Mouse (Mus musculus): Measurements from ENCODE around the gene Ssna1. TPM values are rescaled to one million over a fixed set of nuclear protein-coding genes. Genes with fewer than 3 reads are reported as not detected.

Ssna1 gene
- polyA plus RNA-seq, 1 experiment from 2014 or later: 157 TPM

- Histone ChIP-seq H3K36me3 (ENCODE audit: control insufficient read depth, insufficient read depth) (no peaks in the 10 kb centered on the region), H3K9me3 (replicated peaks; ENCODE audit: control insufficient read depth, low read length) (no peaks in the 10 kb centered on the region), H3K9ac (ENCODE audit: low read length) (no peak overlapping the region), H3K4me3 (ENCODE audit: low read length) (no peak overlapping the region), H3K27ac (ENCODE audit: low read length) (no peak overlapping the region), H3K4me2 (ENCODE audit: low read depth, low read length) (no peak overlapping the region), H3K27me3 (ENCODE audit: control insufficient read depth, insufficient read depth, low read length) (peaks cover 6% of the 10 kb centered on the region; the same call in 1 of the 2 replicates), H3K4me1 (ENCODE audit: control insufficient read depth, insufficient read depth, low read length) (no peaks in the 10 kb centered on the region)
- no peak for ATAC-seq (replicated peaks; ENCODE audit: extremely low read depth, insufficient read depth, low FRiP score)
- 56% methylated on average over 12 of the region's 12 CpGs for WGBS
Measured at GRCm38 (mm10) chr2:25231038-25231437, 41.2 kb downstream of the Ssna1 start.

GRCm38 (mm10) chr2:25230581-25230980 lies 41.7 kb downstream of the Ssna1 start:
- Histone ChIP-seq H3K27me3 (ENCODE audit: control insufficient read depth, insufficient read depth, low read length) (peaks cover 2% of the 10 kb centered on the region; the same call in 1 of the 2 replicates), H3K9me3 (replicated peaks; ENCODE audit: control insufficient read depth, low read length) (no peaks in the 10 kb centered on the region), H3K36me3 (ENCODE audit: control insufficient read depth, insufficient read depth) (no peaks in the 10 kb centered on the region), H3K27ac (ENCODE audit: low read length) (no peak overlapping the region), H3K4me1 (ENCODE audit: control insufficient read depth, insufficient read depth, low read length) (peaks cover 2% of the 10 kb centered on the region; the same call in 1 of the 2 replicates), H3K9ac (ENCODE audit: low read length) (no peak overlapping the region), H3K4me2 (ENCODE audit: low read depth, low read length) (no peak overlapping the region), H3K4me3 (ENCODE audit: low read length) (no peak overlapping the region)
- no peak for ATAC-seq (replicated peaks; ENCODE audit: extremely low read depth, insufficient read depth, low FRiP score)
- WGBS: 76% methylated on average over 7 of the region's 7 CpGs

- Histone ChIP-seq H3K27me3 (ENCODE audit: control insufficient read depth, insufficient read depth, low read length) (peaks cover 2% of the 10 kb centered on the region; the same call in 1 of the 2 replicates), H3K27ac (ENCODE audit: low read length) (no peak overlapping the region), H3K9ac (ENCODE audit: low read length) (no peak overlapping the region), H3K9me3 (replicated peaks; ENCODE audit: control insufficient read depth, low read length) (no peaks in the 10 kb centered on the region), H3K4me3 (ENCODE audit: low read length) (no peak overlapping the region), H3K36me3 (ENCODE audit: control insufficient read depth, insufficient read depth) (no peaks in the 10 kb centered on the region), H3K4me1 (ENCODE audit: control insufficient read depth, insufficient read depth, low read length) (peaks cover 5% of the 10 kb centered on the region; the same call in 1 of the 2 replicates), H3K4me2 (ENCODE audit: low read depth, low read length) (no peak overlapping the region)
- ATAC-seq (replicated peaks; ENCODE audit: extremely low read depth, insufficient read depth, low FRiP score): no peak
- 77% methylated on average over 5 of the region's 5 CpGs for WGBS
Measured at GRCm38 (mm10) chr2:25229582-25229981, 42.7 kb downstream of the Ssna1 start.

GRCm38 (mm10) chr2:25228995-25229530 lies 43.2 kb downstream of the Ssna1 start:
- Histone ChIP-seq H3K9me3 (replicated peaks; ENCODE audit: control insufficient read depth, low read length) (no peaks in the 10 kb centered on the region), H3K9ac (ENCODE audit: low read length) (no peak overlapping the region), H3K4me2 (ENCODE audit: low read depth, low read length) (peak overlapping the region; percentile 55), H3K4me1 (ENCODE audit: control insufficient read depth, insufficient read depth, low read length) (peaks cover 5% of the 10 kb centered on the region; the same call in 1 of the 2 replicates), H3K36me3 (ENCODE audit: control insufficient read depth, insufficient read depth) (no peaks in the 10 kb centered on the region), H3K4me3 (ENCODE audit: low read length) (no peak overlapping the region), H3K27ac (ENCODE audit: low read length) (no peak overlapping the region), H3K27me3 (ENCODE audit: control insufficient read depth, insufficient read depth, low read length) (peaks cover 2% of the 10 kb centered on the region; the same call in 1 of the 2 replicates)
- no peak for ATAC-seq (replicated peaks; ENCODE audit: extremely low read depth, insufficient read depth, low FRiP score)
- 69% methylated on average over 6 of the region's 6 CpGs for WGBS

- H3K27me3 ChIP-seq (ENCODE audit: control insufficient read depth, insufficient read depth, low read length): peaks cover 2% of the 10 kb centered on the region; the same call in 1 of the 2 replicates
- H3K4me1 ChIP-seq (ENCODE audit: control insufficient read depth, insufficient read depth, low read length): peaks cover 8% of the 10 kb centered on the region
- H3K36me3 ChIP-seq (ENCODE audit: control insufficient read depth, insufficient read depth): 0 out of 2 replicates have a peak, but pooled peaks cover under 1% of the 10 kb centered on the region
- no peaks in the 10 kb centered on the region for H3K9me3 ChIP-seq (replicated peaks; ENCODE audit: control insufficient read depth, low read length)
- H3K4me2 ChIP-seq (ENCODE audit: low read depth, low read length): peak overlapping the region; percentile 55
- H3K27ac ChIP-seq (ENCODE audit: low read length): peak overlapping the region; percentile 69
- H3K9ac ChIP-seq (ENCODE audit: low read length): peak overlapping the region; percentile 53; the same call in 1 of the 2 replicates
- WGBS: 1% methylated on average over 7 of the region's 7 CpGs
- ATAC-seq (replicated peaks; ENCODE audit: extremely low read depth, insufficient read depth, low FRiP score): peak; percentile 12; the same call in 1 of the 2 replicates
- H3K4me3 ChIP-seq (ENCODE audit: low read length): peak overlapping the region; percentile 33
Measured at GRCm38 (mm10) chr2:25228431-25228889, 43.8 kb downstream of the Ssna1 start.

GRCm38 (mm10) chr2:25227406-25227805 lies 44.8 kb downstream of the Ssna1 start:
- ATAC-seq (replicated peaks; ENCODE audit: extremely low read depth, insufficient read depth, low FRiP score): no peak
- WGBS: 90% methylated on average over 4 of the region's 4 CpGs
- H3K27ac ChIP-seq (ENCODE audit: low read length): no peak overlapping the region

GRCm38 (mm10) chr2:25226864-25227263 lies 45.4 kb downstream of the Ssna1 start:
- Histone ChIP-seq H3K4me1 (ENCODE audit: control insufficient read depth, insufficient read depth, low read length) (peaks cover 12% of the 10 kb centered on the region), H3K9me3 (replicated peaks; ENCODE audit: control insufficient read depth, low read length) (no peaks in the 10 kb centered on the region), H3K36me3 (ENCODE audit: control insufficient read depth, insufficient read depth) (peaks cover 4% of the 10 kb centered on the region; the same call in 1 of the 2 replicates), H3K27me3 (ENCODE audit: control insufficient read depth, insufficient read depth, low read length) (peaks cover 2% of the 10 kb centered on the region; the same call in 1 of the 2 replicates), H3K4me3 (ENCODE audit: low read length) (no peak overlapping the region), H3K4me2 (ENCODE audit: low read depth, low read length) (no peak overlapping the region), H3K27ac (ENCODE audit: low read length) (no peak overlapping the region), H3K9ac (ENCODE audit: low read length) (no peak overlapping the region)
- WGBS: 75% methylated on average over 5 of the region's 5 CpGs
- ATAC-seq (replicated peaks; ENCODE audit: extremely low read depth, insufficient read depth, low FRiP score): no peak

More at GRCm38 (mm10) chr2:25227406-25227805, 44.8 kb downstream of the Ssna1 start:
- Histone ChIP-seq H3K4me3 (ENCODE audit: low read length) (no peak overlapping the region), H3K36me3 (ENCODE audit: control insufficient read depth, insufficient read depth) (0 out of 2 replicates have a peak, but pooled peaks cover 2% of the 10 kb centered on the region), H3K9me3 (replicated peaks; ENCODE audit: control insufficient read depth, low read length) (no peaks in the 10 kb centered on the region), H3K27me3 (ENCODE audit: control insufficient read depth, insufficient read depth, low read length) (peaks cover 2% of the 10 kb centered on the region; the same call in 1 of the 2 replicates), H3K4me1 (ENCODE audit: control insufficient read depth, insufficient read depth, low read length) (peaks cover 12% of the 10 kb centered on the region), H3K4me2 (ENCODE audit: low read depth, low read length) (no peak overlapping the region), H3K9ac (ENCODE audit: low read length) (no peak overlapping the region)

- peak overlapping the region; percentile 65 for H3K4me2 ChIP-seq (ENCODE audit: low read depth, low read length)
- WGBS: 74% methylated on average over 8 of the region's 8 CpGs
- no peak for ATAC-seq (replicated peaks; ENCODE audit: extremely low read depth, insufficient read depth, low FRiP score)
- H3K27me3 ChIP-seq (ENCODE audit: control insufficient read depth, insufficient read depth, low read length): peaks cover under 1% of the 10 kb centered on the region; the same call in 1 of the 2 replicates
- peak overlapping the region; percentile 71 for H3K4me3 ChIP-seq (ENCODE audit: low read length)
- H3K27ac ChIP-seq (ENCODE audit: low read length): peak overlapping the region; percentile 99
- peaks cover 12% of the 10 kb centered on the region for H3K4me1 ChIP-seq (ENCODE audit: control insufficient read depth, insufficient read depth, low read length)
- H3K9me3 ChIP-seq (replicated peaks; ENCODE audit: control insufficient read depth, low read length): no peaks in the 10 kb centered on the region
- H3K36me3 ChIP-seq (ENCODE audit: control insufficient read depth, insufficient read depth): peaks cover 7% of the 10 kb centered on the region; the same call in 1 of the 2 replicates
- H3K9ac ChIP-seq (ENCODE audit: low read length): peak overlapping the region; percentile 81; the same call in 1 of the 2 replicates
Measured at GRCm38 (mm10) chr2:25225811-25226379, 46.3 kb downstream of the Ssna1 start.

Measured in heart, embryonic 16.5 days (tissue).